Mouse (Mus musculus) embryo, embryonic 11.5 days (tissue): ENCODE measurements around the gene Psg16.
"Not testable (repeated sequence)": the region's sequence is repeated elsewhere in the genome, so short reads cannot be mapped to it uniquely, and the experiment has no call there.

Experiments used
- DNase-seq: peaks from one replicate; pipeline ENCODE4 v3.0.0-alpha.2; 2012; ENCODE audit warnings: low read depth, low spot score

Gene Psg16

GRCm38 (mm10) chr7:17055287-17055946 is 18.4 kb upstream of the Psg16 start:
- DNase-seq = no peak

- peak; percentile 64 for DNase-seq
These were observed 17.7 kb upstream of the Psg16 start for GRCm38 (mm10) chr7:17056081-17056581.

GRCm38 (mm10) chr7:17056601-17057523 is 17.0 kb upstream of the Psg16 start:
- DNase-seq = peak; percentile 30

GRCm38 (mm10) chr7:17058071-17058689 is 15.7 kb upstream of the Psg16 start:
- DNase-seq = peak; percentile 63

GRCm38 (mm10) chr7:17058816-17059462 is 14.9 kb upstream of the Psg16 start:
- no peak for DNase-seq

GRCm38 (mm10) chr7:17059463-17059844 is 14.4 kb upstream of the Psg16 start:
- DNase-seq = no peak

GRCm38 (mm10) chr7:17060031-17060781 is 13.6 kb upstream of the Psg16 start:
- no peak for DNase-seq

- no peak for DNase-seq
These were observed 12.8 kb upstream of the Psg16 start for GRCm38 (mm10) chr7:17060782-17061605.

- DNase-seq = peak; percentile 79
These were observed 11.5 kb upstream of the Psg16 start, which contains the start of gene Hif3a for GRCm38 (mm10) chr7:17062389-17062788. Gene Hif3a, minus strand, starts transcription at chr7:17062427.

- DNase-seq = no peak
These were observed 11.0 kb upstream of the Psg16 start for GRCm38 (mm10) chr7:17062845-17063244.

- DNase-seq = no peak
These were observed 8.2 kb upstream of the Psg16 start for GRCm38 (mm10) chr7:17065620-17066019.

GRCm38 (mm10) chr7:17066412-17066811 is 7.4 kb upstream of the Psg16 start:
- peak; percentile 68 for DNase-seq

- no peak for DNase-seq
These were observed 6.8 kb upstream of the Psg16 start for GRCm38 (mm10) chr7:17067000-17067399.

GRCm38 (mm10) chr7:17067651-17068050 is 6.2 kb upstream of the Psg16 start:
- not testable (repeated sequence) for DNase-seq

GRCm38 (mm10) chr7:17073513-17073903 is 332 bp upstream of the Psg16 start:
- DNase-seq = no peak

- DNase-seq = no peak
These were observed 2.7 kb downstream of the Psg16 start for GRCm38 (mm10) chr7:17076542-17076941.

- DNase-seq = no peak
These were observed 4.3 kb downstream of the Psg16 start for GRCm38 (mm10) chr7:17078076-17078654.

- no peak for DNase-seq
These were observed 8.9 kb downstream of the Psg16 start for GRCm38 (mm10) chr7:17082766-17083165.

- no peak for DNase-seq
These were observed 13.9 kb downstream of the Psg16 start for GRCm38 (mm10) chr7:17087731-17088130.
